Mouse (Mus musculus) cortical plate, adult 2 months (tissue): Measurements from ENCODE around the gene Slc47a2.

ENCODE experiments used
- CTCF ChIP-seq: fragments of 200-500 bp; IDR thresholded peaks from 2 replicates; pipeline ENCODE4 v1.5.1; 2011; ENCODE audit warnings: mild to moderate bottlenecking, control low read depth, low read length; ENCODE audit not compliant: insufficient read depth; ENCODE audit errors: extremely low read depth
- POLR2A ChIP-seq: fragments of 200-500 bp; IDR thresholded peaks from 2 replicates; pipeline ENCODE4 v1.6.1; 2011; ENCODE audit warnings: mild to moderate bottlenecking, low read length, control low read depth; ENCODE audit not compliant: insufficient read depth; ENCODE audit errors: extremely low read depth

DNA sequence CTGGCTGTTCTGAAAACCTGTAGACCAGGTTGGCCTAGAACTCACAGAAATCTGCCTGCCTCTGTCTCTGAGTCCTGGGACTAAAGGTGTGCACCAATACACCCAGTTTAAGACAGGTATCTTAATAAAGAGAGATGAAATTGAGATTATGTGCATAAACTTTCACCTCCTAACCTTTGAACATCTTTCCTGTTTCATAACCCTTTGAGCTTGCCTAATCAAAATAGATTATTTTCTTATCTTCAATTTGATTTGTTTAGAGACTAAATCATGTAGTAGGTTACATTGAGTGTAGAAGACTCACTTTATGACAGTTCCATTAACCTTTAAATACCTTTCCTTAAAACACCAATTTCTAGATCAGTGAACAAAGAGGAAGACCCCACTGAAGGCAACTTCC, 71.0 kb downstream of the Slc47a2 start:
- TF ChIP-seq POLR2A (no peak), CTCF (no peak)
